Mouse (Mus musculus) intestine, embryonic 14.5 days (tissue): Measurements from ENCODE around the gene C1qtnf6. TPM values are rescaled to one million over a fixed set of nuclear protein-coding genes. Genes with fewer than 3 reads are reported as not detected.
A peak's percentile ranks its signal among the peaks of the same experiment; 100 is the strongest.

Experiments
- ATAC-seq: fragments of 200-750 bp; cut with Nextera tagmentation; replicated peaks from 2 replicates; pipeline ENCODE4 v1.8.0; 2017; ENCODE audit warnings: low read depth, moderate number of reproducible peaks, moderate TSS enrichment, moderate library complexity; ENCODE audit not compliant: low FRiP score, low TSS enrichment
- DNase-seq: peaks from one replicate; pipeline ENCODE4 v3.0.0-alpha.2; 2018; ENCODE audit warnings: low spot score
- H3K27ac ChIP-seq: fragments of 300-500 bp; sonication (generic); 2 replicates; pipeline ENCODE4 v1.5.1; 2014; ENCODE audit warnings: low read depth, mild to moderate bottlenecking, control low read depth
- H3K27me3 ChIP-seq: fragments of 300-500 bp; sonication (generic); replicated peaks from 2 replicates; pipeline ENCODE4 v1.6.1; 2014; ENCODE audit warnings: low read length, control low read depth; ENCODE audit not compliant: control insufficient read depth, insufficient read depth
- H3K36me3 ChIP-seq: fragments of 300-500 bp; sonication (generic); 2 replicates; pipeline ENCODE4 v1.6.1; 2014; ENCODE audit warnings: low read length, control low read depth; ENCODE audit not compliant: control insufficient read depth, insufficient read depth
- H3K4me1 ChIP-seq: fragments of 300-500 bp; sonication (generic); replicated peaks from 2 replicates; pipeline ENCODE4 v1.6.1; 2014; ENCODE audit warnings: low read length, control low read depth, mixed read lengths; ENCODE audit not compliant: control insufficient read depth, insufficient read depth
- H3K4me2 ChIP-seq: fragments of 300-500 bp; sonication (generic); 2 replicates; pipeline ENCODE4 v1.6.1; 2014; ENCODE audit warnings: low read length
- H3K4me3 ChIP-seq: fragments of 300-500 bp; sonication (generic); 2 replicates; pipeline ENCODE4 v1.5.1; 2014; ENCODE audit warnings: low read depth, low read length, control low read depth, mixed read lengths
- H3K9ac ChIP-seq: fragments of 300-500 bp; sonication (generic); 2 replicates; pipeline ENCODE4 v1.6.1; 2014; ENCODE audit warnings: mild to moderate bottlenecking, low read length
- H3K9me3 ChIP-seq: fragments of 300-500 bp; sonication (generic); 2 replicates; pipeline ENCODE4 v1.6.1; 2016; ENCODE audit warnings: low read length, control low read depth; ENCODE audit not compliant: control insufficient read depth
- WGBS: fragments of 180-500 bp; shearing (Covaris S2); extraction: QIAGEN DNeasy Blood & Tissue Kit; methylation state at CpG from one replicate; pipeline ENCODE4 v1.1.7; 2014; 5-methylcytosine and 5-hydroxymethylcytosine counted together
- polyA plus RNA-seq: library from polyadenylated mRNA; unstranded; fragments of >200 nt; fragmentation: Nextera tagmentation; extraction: Ambion mirVana; gene quantifications from 2 replicates; pipeline ENCODE4 v1.2.1, GENCODE M21; 2014

C1qtnf6 gene
- polyA plus RNA-seq, 1 experiment from 2014 or later: 30.1 TPM

DNA sequence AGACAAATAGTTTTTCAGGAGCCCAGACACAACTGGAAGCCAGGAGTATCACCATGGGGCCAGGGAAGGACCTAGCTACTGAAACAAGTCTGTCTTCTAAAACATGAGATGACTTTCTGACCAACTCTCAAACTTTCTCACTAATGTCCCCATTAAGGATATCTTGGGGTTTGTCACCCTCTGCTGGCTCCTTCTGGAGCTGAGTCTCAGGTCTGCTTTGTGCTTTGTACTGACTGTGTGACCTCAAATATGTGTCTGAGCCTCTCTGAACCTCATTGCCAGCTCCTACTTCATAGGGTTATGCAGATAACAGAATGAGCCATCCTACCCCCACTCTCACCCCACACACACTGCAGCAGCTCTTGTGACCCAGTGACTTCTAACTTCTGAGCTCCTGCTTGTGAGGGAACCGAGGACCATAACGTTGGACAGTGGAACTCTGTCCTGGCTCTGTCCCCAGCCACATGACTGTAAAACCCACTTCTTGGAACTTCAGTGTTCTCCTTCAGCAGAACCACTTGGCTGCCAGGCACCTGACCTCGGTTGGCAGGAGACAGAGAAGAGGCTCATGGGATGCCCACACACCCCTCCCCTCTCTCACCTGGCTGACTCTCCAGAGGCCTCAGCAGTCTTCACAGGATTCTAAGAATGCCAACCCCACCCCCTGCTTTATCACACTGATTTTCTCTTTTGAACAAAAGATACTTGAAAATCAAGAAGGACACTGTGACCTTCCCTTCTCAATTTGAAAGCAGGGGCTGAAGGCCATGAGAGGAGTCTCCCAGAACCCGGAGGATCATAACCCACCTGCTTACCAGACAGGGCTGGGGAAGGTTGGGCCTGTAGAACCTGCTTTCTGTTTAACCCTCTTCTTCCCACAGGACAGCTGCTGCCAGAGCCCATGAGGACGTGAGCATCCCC is 16.5 kb upstream of the C1qtnf6 start:
- Histone ChIP-seq H3K27me3 (peaks cover 6% of the 10 kb centered on the region; the same call in 1 of the 2 replicates), H3K9ac (no peak overlapping the region), H3K4me2 (no peak overlapping the region), H3K27ac (no peak overlapping the region), H3K4me3 (no peak overlapping the region), H3K36me3 (no peaks in the 10 kb centered on the region), H3K9me3 (0 out of 2 replicates have a peak, but pooled peaks cover 3% of the 10 kb centered on the region), H3K4me1 (peaks cover 7% of the 10 kb centered on the region; the same call in 1 of the 2 replicates)
- DNase-seq (no peak), ATAC-seq (no peak)
- 45% methylated on average over 5 of the region's 5 CpGs for WGBS

DNA sequence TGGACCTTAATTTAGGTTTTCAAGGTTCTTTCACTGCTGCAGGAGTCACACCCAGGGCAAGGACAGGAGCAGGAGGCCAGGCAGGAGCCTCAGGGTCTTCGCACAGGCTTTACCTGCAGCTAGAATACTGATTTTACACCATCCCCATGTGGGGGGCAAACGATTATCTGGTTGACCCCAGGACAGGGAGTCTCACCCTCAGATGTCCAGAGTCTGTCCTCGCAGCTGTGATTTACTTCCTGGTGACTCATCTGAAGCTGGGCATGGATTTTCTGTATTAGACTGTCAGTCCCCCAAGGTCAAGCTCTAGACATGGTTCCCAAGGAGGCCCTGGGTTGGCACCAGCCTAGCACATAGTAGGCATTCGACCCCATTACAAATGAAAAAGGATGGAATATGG is 14.8 kb upstream of the C1qtnf6 start:
- Histone ChIP-seq H3K4me2 (no peak overlapping the region), H3K4me3 (no peak overlapping the region), H3K27me3 (peaks cover 6% of the 10 kb centered on the region; the same call in 1 of the 2 replicates), H3K9me3 (0 out of 2 replicates have a peak, but pooled peaks cover under 1% of the 10 kb centered on the region), H3K36me3 (no peaks in the 10 kb centered on the region), H3K4me1 (peaks cover 13% of the 10 kb centered on the region), H3K9ac (no peak overlapping the region), H3K27ac (no peak overlapping the region)
- DNase-seq (no peak), ATAC-seq (no peak)
- 83% methylated on average over 4 of the region's 4 CpGs for WGBS

DNA sequence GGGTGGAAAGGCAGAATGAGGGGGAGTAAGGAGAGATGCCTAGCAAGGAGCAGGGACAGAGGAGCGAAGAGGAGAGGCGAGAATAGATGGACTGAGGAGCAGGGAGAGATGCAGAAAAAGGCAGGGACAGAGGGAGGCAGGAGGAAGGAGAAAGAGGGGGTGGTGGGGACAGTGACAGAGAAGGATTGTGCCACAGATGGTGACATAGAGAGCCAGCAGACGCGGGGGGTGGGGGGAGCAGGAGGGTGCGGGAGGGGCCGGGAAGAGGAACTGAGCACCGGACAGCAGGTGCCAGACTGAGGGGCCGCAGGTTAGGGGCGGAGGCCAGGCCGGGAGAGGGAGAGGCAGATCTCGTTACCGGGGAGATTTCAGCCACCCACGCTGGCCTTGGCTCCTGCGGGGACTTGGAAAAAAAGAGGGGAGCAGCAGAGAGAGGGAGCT is 13.4 kb upstream of the C1qtnf6 start, which contains the start of gene Sstr3:
Gene Sstr3 (minus strand): TSS at position 125 of the 441 bp plus-strand sequence.
- 14% methylated on average over 14 of the region's 14 CpGs for WGBS
- Histone ChIP-seq H3K9ac (no peak within 1 kb of the TSS), H3K9me3 (no peaks in the 10 kb centered on the region), H3K4me3 (no peak within 1 kb of the TSS), H3K4me2 (no peak within 1 kb of the TSS), H3K4me1 (peaks cover 13% of the 10 kb centered on the region), H3K27ac (no peak within 1 kb of the TSS), H3K27me3 (peaks cover 9% of the 10 kb centered on the region; the same call in 1 of the 2 replicates), H3K36me3 (no peaks in the 10 kb centered on the region)
- ATAC-seq: no peak
- DNase-seq: no peak

DNA sequence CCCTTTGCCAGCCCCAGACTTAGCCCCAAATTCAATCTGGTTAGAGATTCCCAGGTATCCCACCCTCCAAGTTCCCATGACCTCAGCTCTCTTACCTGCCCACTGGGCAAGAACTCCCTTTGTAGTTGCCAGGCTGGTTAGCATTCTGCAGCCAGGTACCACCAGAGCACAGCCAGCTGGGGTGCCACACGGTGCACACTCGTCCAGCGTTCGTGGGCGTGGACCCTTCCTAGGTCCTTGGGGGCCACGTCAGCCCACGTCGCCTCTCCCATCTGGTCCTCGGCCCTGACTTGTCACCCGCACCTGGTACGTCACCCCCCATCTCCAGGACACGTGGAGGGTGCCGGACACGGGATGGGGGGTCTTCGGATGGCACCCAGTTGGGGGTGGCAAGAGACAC is 12.8 kb upstream of the C1qtnf6 start:
- H3K36me3 ChIP-seq: no peaks in the 10 kb centered on the region
- peaks cover 13% of the 10 kb centered on the region for H3K4me1 ChIP-seq
- no peak overlapping the region for H3K4me3 ChIP-seq
- H3K9ac ChIP-seq: no peak overlapping the region
- 72% methylated on average over 15 of the region's 15 CpGs for WGBS
- peaks cover 9% of the 10 kb centered on the region; the same call in 1 of the 2 replicates for H3K27me3 ChIP-seq
- DNase-seq (no peak), ATAC-seq (no peak)
- no peak overlapping the region for H3K4me2 ChIP-seq
- H3K27ac ChIP-seq: no peak overlapping the region
- no peaks in the 10 kb centered on the region for H3K9me3 ChIP-seq

DNA sequence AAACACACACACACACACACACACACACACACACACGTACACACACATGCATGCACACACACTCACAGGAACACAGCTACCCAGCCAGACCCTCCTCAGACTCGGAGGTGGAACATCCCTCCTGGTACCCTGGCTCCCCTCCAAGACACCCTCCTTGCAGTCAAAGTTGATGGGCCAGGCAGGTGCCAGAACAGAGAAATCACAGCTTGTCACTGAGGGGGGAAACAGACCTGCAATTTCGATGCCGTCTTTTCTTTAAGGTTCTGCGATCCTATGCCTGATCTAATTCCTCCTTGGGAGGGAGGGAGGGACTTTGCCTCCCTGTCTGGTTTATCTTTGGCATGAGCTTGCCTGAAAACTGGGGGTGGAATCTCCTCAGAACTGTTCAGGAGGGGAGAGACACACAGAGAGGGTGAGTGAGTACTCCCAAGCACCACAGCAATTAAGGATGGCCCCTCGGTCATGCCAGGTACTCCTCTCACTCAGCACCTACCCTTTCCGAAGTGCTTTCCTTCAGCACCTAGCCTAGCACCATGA is 11.6 kb upstream of the C1qtnf6 start:
- DNase-seq: no peak
- no peaks in the 10 kb centered on the region for H3K36me3 ChIP-seq
- no peak overlapping the region for H3K4me2 ChIP-seq
- WGBS: 59% methylated on average over 7 of the region's 7 CpGs
- H3K9me3 ChIP-seq: no peaks in the 10 kb centered on the region
- H3K9ac ChIP-seq: no peak overlapping the region
- peaks cover 9% of the 10 kb centered on the region; the same call in 1 of the 2 replicates for H3K27me3 ChIP-seq
- no peak overlapping the region for H3K4me3 ChIP-seq
- H3K4me1 ChIP-seq: peaks cover 13% of the 10 kb centered on the region
- no peak overlapping the region for H3K27ac ChIP-seq
- no peak for ATAC-seq

DNA sequence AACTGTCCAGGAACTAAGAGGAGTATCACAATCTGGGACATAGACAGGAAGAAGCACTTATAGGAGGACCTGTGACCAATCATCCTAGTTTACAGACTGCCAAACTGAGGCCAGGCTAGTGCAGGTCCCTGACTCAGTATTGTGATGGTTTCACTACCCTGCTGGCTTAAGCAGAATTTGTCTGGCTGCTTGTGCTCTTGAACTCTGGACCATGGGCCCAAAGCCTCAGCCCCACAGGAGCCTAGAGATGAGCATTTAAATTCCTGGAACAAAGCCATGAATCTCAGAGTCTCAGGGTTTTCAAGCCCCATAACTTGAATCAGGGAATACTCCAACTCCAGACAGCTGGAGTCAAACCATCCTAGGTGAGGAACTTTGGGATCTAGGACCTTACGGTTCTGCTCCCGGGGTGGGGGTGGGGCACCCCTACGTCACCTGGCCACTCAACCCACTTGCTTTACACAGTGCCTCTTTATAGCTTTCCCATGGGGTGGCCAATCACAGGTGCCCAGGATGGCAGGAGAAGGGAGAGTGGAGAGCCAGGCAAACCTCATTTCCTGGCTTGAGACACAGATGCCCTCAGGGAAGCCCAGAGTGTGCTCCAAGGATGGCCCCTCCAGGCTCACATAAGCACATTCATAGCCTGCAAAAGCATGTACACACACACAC is 11.0 kb upstream of the C1qtnf6 start:
- no peak overlapping the region for H3K9ac ChIP-seq
- no peak overlapping the region for H3K4me3 ChIP-seq
- no peak for DNase-seq
- no peak for ATAC-seq
- H3K36me3 ChIP-seq: no peaks in the 10 kb centered on the region
- H3K27ac ChIP-seq: no peak overlapping the region
- H3K27me3 ChIP-seq: peaks cover 9% of the 10 kb centered on the region; the same call in 1 of the 2 replicates
- WGBS: 82% methylated on average over 3 of the region's 3 CpGs
- peaks cover 13% of the 10 kb centered on the region; the same call in 1 of the 2 replicates for H3K4me1 ChIP-seq
- H3K4me2 ChIP-seq: no peak overlapping the region
- H3K9me3 ChIP-seq: no peaks in the 10 kb centered on the region

DNA sequence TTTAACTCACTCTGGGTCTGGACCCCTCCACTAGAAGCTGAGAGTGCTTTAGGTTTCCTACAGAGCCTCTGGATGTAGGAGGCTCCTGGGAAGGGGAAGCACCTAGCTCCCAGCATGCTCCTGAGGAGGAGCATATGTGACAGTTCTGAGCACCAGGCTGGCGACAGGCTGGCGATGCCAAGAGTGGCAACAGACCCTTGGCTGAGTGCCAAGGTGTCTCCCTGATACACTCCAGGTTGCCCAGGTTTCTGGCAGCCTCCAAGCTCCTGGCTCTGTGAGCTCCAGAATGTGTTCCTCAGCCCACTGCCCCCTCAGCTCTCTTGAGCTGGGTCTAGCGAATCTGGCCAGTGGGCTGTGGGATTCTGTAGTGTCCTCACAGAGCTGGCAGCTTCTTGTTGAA is 10.4 kb upstream of the C1qtnf6 start:
- Histone ChIP-seq H3K4me1 (peaks cover 13% of the 10 kb centered on the region; the same call in 1 of the 2 replicates), H3K9ac (0 out of 2 replicates have a peak overlapping the region, but pooled peaks have one; percentile 8)
- 30% methylated on average over 3 of the region's 3 CpGs for WGBS

DNA sequence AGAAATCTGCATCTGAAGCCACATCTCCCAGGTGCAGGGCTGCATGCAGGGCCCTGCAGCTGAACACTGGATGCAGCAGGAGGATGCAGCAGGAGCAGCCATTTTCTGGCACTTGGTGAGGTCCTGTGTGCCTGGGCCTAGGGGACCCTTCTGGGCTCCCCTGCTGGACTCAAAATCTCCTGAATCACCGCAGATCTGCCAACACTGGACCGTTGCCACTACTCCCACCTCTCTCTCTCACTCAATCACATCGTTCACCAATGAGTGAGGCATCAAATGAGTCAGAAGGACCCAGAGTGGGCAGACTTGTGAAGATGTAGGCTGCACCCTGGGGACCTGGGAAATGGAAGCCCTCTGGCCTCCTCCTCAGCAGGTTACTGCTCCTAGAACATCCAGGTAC is 9.8 kb upstream of the C1qtnf6 start:
- no peak overlapping the region for H3K27ac ChIP-seq
- no peak for ATAC-seq
- peaks cover 9% of the 10 kb centered on the region; the same call in 1 of the 2 replicates for H3K27me3 ChIP-seq
- no peak overlapping the region for H3K4me2 ChIP-seq
- DNase-seq: no peak
- no peak overlapping the region for H3K9ac ChIP-seq
- WGBS: 78% methylated on average over 3 of the region's 3 CpGs
- H3K4me3 ChIP-seq: no peak overlapping the region
- H3K36me3 ChIP-seq: no peaks in the 10 kb centered on the region
- peaks cover 13% of the 10 kb centered on the region; the same call in 1 of the 2 replicates for H3K4me1 ChIP-seq
- H3K9me3 ChIP-seq: no peaks in the 10 kb centered on the region

More for the DNA sequence above, 10.4 kb upstream of the C1qtnf6 start:
- H3K27ac ChIP-seq: no peak overlapping the region
- no peaks in the 10 kb centered on the region for H3K36me3 ChIP-seq
- no peak overlapping the region for H3K4me2 ChIP-seq
- peaks cover 9% of the 10 kb centered on the region; the same call in 1 of the 2 replicates for H3K27me3 ChIP-seq
- ATAC-seq: no peak
- H3K9me3 ChIP-seq: no peaks in the 10 kb centered on the region
- no peak for DNase-seq
- H3K4me3 ChIP-seq: no peak overlapping the region
